In genomic region chr4:144893561-144894486, GRCm38 (mm10) we compare ENCODE assay signal across 7 mouse cellular contexts. TPM values are rescaled to one million over a fixed set of nuclear protein-coding genes. Genes with fewer than 3 reads are reported as not detected.
DNase-seq lines count a peak whose midpoint lies in the region; ATAC-seq and TF ChIP-seq lines count a peak whose summit lies in the region.

No protein-coding gene starts in this region.

- dilution Hi-C loops in CH12.LX (cut with MboI; ENCODE audit: extremely low pct_ligation_motif_present, extremely low pct_unique_long_range_greater_than_20kb, low sequenced_read_pairs): loop anchor here (25.0 kb wide), 1 partner anchor 93 kb away; no protein-coding TSS in a partner anchor

- no peak for ATAC-seq in midbrain, embryonic 14.5 days (ENCODE audit: low FRiP score, low TSS enrichment)

- H3K9ac ChIP-seq in CH12.LX (ENCODE audit: insufficient read depth, low read depth): peak overlapping the region; percentile 87
- H3K9ac ChIP-seq in midbrain, embryonic 14.5 days (replicated peaks; ENCODE audit: low read length): peak overlapping the region; percentile 44; the same call in 1 of the 2 replicates

- H3K36me3 ChIP-seq in CH12.LX (replicated peaks in 1 of 2; ENCODE audit: control insufficient read depth in 1 of 2, insufficient read depth in 1 of 2, low read length in 1 of 2): peaks cover 6 to 10% of the 10 kb centered on the region in 2 experiments
- H3K36me3 ChIP-seq in forebrain, embryonic 10.5 days (replicated peaks): no peaks in the 10 kb centered on the region
- H3K36me3 ChIP-seq in limb, embryonic 10.5 days: peaks cover 7% of the 10 kb centered on the region
- H3K36me3 ChIP-seq in midbrain, embryonic 14.5 days (ENCODE audit: control insufficient read depth, insufficient read depth, low read length): no peaks in the 10 kb centered on the region
- no peaks in the 10 kb centered on the region for H3K36me3 ChIP-seq in testis, adult 2 months (ENCODE audit: control insufficient read depth, insufficient read depth, low read length)

- peaks cover 25% of the 10 kb centered on the region for H3K79me2 ChIP-seq in CH12.LX (replicated peaks; ENCODE audit: control insufficient read depth, extremely low read depth, insufficient read depth, poor library complexity, severe bottlenecking)

- no peak for TF ChIP-seq RAD21 in CH12.LX (IDR thresholded peaks at IDR 0.05; ENCODE audit: low read depth, low read length)

- no peaks in the 10 kb centered on the region for H3K27me3 ChIP-seq in CH12.LX (replicated peaks)
- H3K27me3 ChIP-seq in forebrain, embryonic 10.5 days (ENCODE audit: poor library complexity, severe bottlenecking): peaks cover 44% of the 10 kb centered on the region
- 0 out of 2 replicates have a peak, but pooled peaks cover 6% of the 10 kb centered on the region for H3K27me3 ChIP-seq in limb, embryonic 10.5 days (ENCODE audit: low read depth, poor library complexity, severe bottlenecking)
- peaks cover 36% of the 10 kb centered on the region for H3K27me3 ChIP-seq in midbrain, embryonic 14.5 days (ENCODE audit: control insufficient read depth, insufficient read depth, low read length)
- no peaks in the 10 kb centered on the region for H3K27me3 ChIP-seq in testis, adult 2 months (ENCODE audit: control insufficient read depth, insufficient read depth, low read length)

- peak overlapping the region; percentile 46 for H3K27ac ChIP-seq in CH12.LX (ENCODE audit: insufficient read depth, low read depth)
- peak overlapping the region; percentile 58; the same call in 1 of the 2 replicates for H3K27ac ChIP-seq in forebrain, embryonic 10.5 days
- peak overlapping the region; percentile 88 for H3K27ac ChIP-seq in limb, embryonic 10.5 days
- peak overlapping the region; percentile 41; the same call in 1 of the 2 replicates for H3K27ac ChIP-seq in midbrain, embryonic 14.5 days (replicated peaks; ENCODE audit: low read depth, low read length)
- H3K27ac ChIP-seq in testis, adult 2 months (ENCODE audit: control insufficient read depth, insufficient read depth, low read depth, low read length): peak overlapping the region; percentile 75

- under 1% methylated on average over 44 of the region's 44 CpGs for WGBS in forebrain, embryonic 10.5 days
- under 1% methylated on average over 44 of the region's 44 CpGs for WGBS in limb, embryonic 10.5 days
- WGBS in midbrain, embryonic 14.5 days: under 1% methylated on average over 44 of the region's 44 CpGs

- no peak for TF ChIP-seq EP300 in CH12.LX (IDR thresholded peaks at IDR 0.05; ENCODE audit: low read length)

- DNase-seq in CH12.LX (ENCODE audit: extremely low read depth) (peak; percentile 38), ZHBTc4 (ENCODE audit: low read depth, low spot score) (peak; percentile 48)
- peak; percentile 30 for DNase-seq in forebrain, embryonic 10.5 days (ENCODE audit: extremely low spot score, low spot score)
- peak; percentile 67 for DNase-seq in heart, postnatal 4 days
- DNase-seq in limb, embryonic 10.5 days (ENCODE audit: low spot score): peak; percentile 61
- DNase-seq in midbrain, embryonic 14.5 days: peak; percentile 42

- no peak for TF ChIP-seq CTCF in CH12.LX (conservative IDR thresholded peaks at IDR 0.05 in 1 of 2, IDR thresholded peaks at IDR 0.05 in 1 of 2; ENCODE audit: low read depth in 2 of 2, low read length in 2 of 2)
- no peak for TF ChIP-seq CTCF in testis, adult 2 months (IDR thresholded peaks at IDR 0.05; ENCODE audit: control insufficient read depth, insufficient read depth, insufficient replicate concordance, low read depth, low read length)

- TF ChIP-seq POLR2A in CH12.LX (IDR thresholded peaks at IDR 0.05; ENCODE audit: low read depth, low read length): no peak
- TF ChIP-seq POLR2A in testis, adult 2 months (IDR thresholded peaks at IDR 0.05; ENCODE audit: control insufficient read depth, low read depth, low read length): no peak

- in situ Hi-C loops in CH12.LX (cut with MboI; ENCODE audit: low pct_ligation_motif_present, low pct_unique_long_range_greater_than_20kb, low sequenced_read_pairs): loop anchor here (25.0 kb wide), 2 partner anchors 332 to 393 kb away; partner anchors contain the start of gene Gm13124

- H3K9me3 ChIP-seq in CH12.LX (replicated peaks; ENCODE audit: low read length): peaks cover 1% of the 10 kb centered on the region
- no peaks in the 10 kb centered on the region for H3K9me3 ChIP-seq in forebrain, embryonic 10.5 days
- H3K9me3 ChIP-seq in limb, embryonic 10.5 days (replicated peaks): no peaks in the 10 kb centered on the region
- H3K9me3 ChIP-seq in midbrain, embryonic 14.5 days (ENCODE audit: control insufficient read depth, low read length): no peaks in the 10 kb centered on the region

- H3K4me2 ChIP-seq in CH12.LX (ENCODE audit: insufficient read depth, low read depth, poor library complexity, severe bottlenecking): peak overlapping the region; percentile 84
- H3K4me2 ChIP-seq in midbrain, embryonic 14.5 days (ENCODE audit: low read length): peak overlapping the region; percentile 89

- peaks cover 17 to 48% of the 10 kb centered on the region in 2 experiments for H3K4me1 ChIP-seq in CH12.LX (ENCODE audit: control insufficient read depth in 1 of 2, insufficient read depth in 2 of 2)
- H3K4me1 ChIP-seq in forebrain, embryonic 10.5 days: peaks cover 57% of the 10 kb centered on the region
- H3K4me1 ChIP-seq in limb, embryonic 10.5 days: peaks cover 68% of the 10 kb centered on the region
- H3K4me1 ChIP-seq in midbrain, embryonic 14.5 days (ENCODE audit: control insufficient read depth, insufficient read depth, low read length): peaks cover 19% of the 10 kb centered on the region
- H3K4me1 ChIP-seq in testis, adult 2 months (ENCODE audit: control insufficient read depth, insufficient read depth, low read length): peaks cover 29% of the 10 kb centered on the region

- peak overlapping the region; percentile 58 to 79 (median 61) for H3K4me3 ChIP-seq in CH12.LX (replicated peaks in 1 of 3; ENCODE audit: low read depth in 2 of 3, low read length in 2 of 3, poor library complexity in 1 of 3)
- peak overlapping the region; percentile 58 for H3K4me3 ChIP-seq in forebrain, embryonic 10.5 days
- H3K4me3 ChIP-seq in limb, embryonic 10.5 days: peak overlapping the region; percentile 65
- H3K4me3 ChIP-seq in midbrain, embryonic 14.5 days (replicated peaks; ENCODE audit: low read depth, low read length): peak overlapping the region; percentile 43
- peak overlapping the region; percentile 74 for H3K4me3 ChIP-seq in testis, adult 2 months (ENCODE audit: control insufficient read depth, low read depth, low read length)

TF ChIP-seq in CH12.LX, 34 proteins besides CTCF, POLR2A, EP300 and RAD21 (continues in another document):
- TF ChIP-seq KAT2A (IDR thresholded peaks at IDR 0.05; ENCODE audit: insufficient replicate concordance, low read length) (no peak), UBTF (IDR thresholded peaks at IDR 0.05; ENCODE audit: low read depth, low read length) (no peak), TCF12 (IDR thresholded peaks at IDR 0.05; ENCODE audit: low read depth, low read length) (peak; percentile 73), JUND (conservative IDR thresholded peaks at IDR 0.05; ENCODE audit: low read depth, low read length) (no peak), ELF1 (IDR thresholded peaks at IDR 0.05; ENCODE audit: low read depth, low read length) (0 out of 2 replicates have a peak, but pooled peaks have one; percentile 23), CHD2 (IDR thresholded peaks at IDR 0.05; ENCODE audit: low read length) (peak; percentile 62; the same call in 1 of the 2 replicates), IRF4 (IDR thresholded peaks at IDR 0.05; ENCODE audit: low read depth, low read length) (no peak; the same call in 1 of the 2 replicates), ETS1 (conservative IDR thresholded peaks at IDR 0.05; ENCODE audit: low read depth, low read length) (0 out of 2 replicates have a peak, but pooled peaks have one; percentile 9), ZC3H11A (IDR thresholded peaks at IDR 0.05; ENCODE audit: low read depth, low read length) (no peak), JUN (IDR thresholded peaks at IDR 0.05; ENCODE audit: insufficient read depth, low read depth, low read length) (no peak), NRF1 (IDR thresholded peaks at IDR 0.05; ENCODE audit: low read depth, low read length) (no peak), MXI1 (IDR thresholded peaks at IDR 0.05; ENCODE audit: low read depth, low read length) (peak; percentile 61), MYC (IDR thresholded peaks at IDR 0.05; ENCODE audit: low read depth, low read length) (no peak), HCFC1 (IDR thresholded peaks at IDR 0.05; ENCODE audit: low read depth, low read length) (0 out of 2 replicates have a peak, but pooled peaks have one; percentile 26), NELFE (IDR thresholded peaks at IDR 0.05; ENCODE audit: low read depth, low read length) (no peak), E2F4 (IDR thresholded peaks at IDR 0.05; ENCODE audit: insufficient replicate concordance, low read depth, low read length) (no peak), GABPA (IDR thresholded peaks at IDR 0.05; ENCODE audit: insufficient replicate concordance, low read depth, low read length) (no peak), POLR2AphosphoS2 (IDR thresholded peaks at IDR 0.05; ENCODE audit: low read depth, low read length) (no peak), MAX (IDR thresholded peaks at IDR 0.05; ENCODE audit: low read length) (no peak; the same call in 1 of the 2 replicates), USF1 (IDR thresholded peaks at IDR 0.05; ENCODE audit: low read depth, low read length) (no peak), CHD1 (IDR thresholded peaks at IDR 0.05; ENCODE audit: low read depth, low read length) (no peak), BHLHE40 (IDR thresholded peaks at IDR 0.05; ENCODE audit: low read depth, low read length) (0 out of 2 replicates have a peak, but pooled peaks have one; percentile 33), TBP (conservative IDR thresholded peaks at IDR 0.05; ENCODE audit: low read depth, low read length) (no peak), MAFK (IDR thresholded peaks at IDR 0.05; ENCODE audit: insufficient replicate concordance, low read length) (no peak), PAX5 (IDR thresholded peaks at IDR 0.05; ENCODE audit: low read length) (no peak), ZKSCAN1 (IDR thresholded peaks at IDR 0.05; ENCODE audit: borderline replicate concordance, low read depth, low read length) (no peak), ZNF384 (IDR thresholded peaks at IDR 0.05; ENCODE audit: low read depth, low read length) (no peak)

RNA-seq across cellular contexts. Expression of gene Dhrs3, which starts 1.2 kb away (rescaled TPM):
- total RNA-seq in CH12.LX (2012; rRNA removed): 24.4 and 37.7 TPM in 2 replicates
- 8.7 and 10.5 TPM in 2 replicates for total RNA-seq in CH12.LX (2014; rRNA removed)
- polyA plus RNA-seq in CH12.LX (2012; ENCODE audit: insufficient read length, low read depth): 7.8 and 7.9 TPM in 2 replicates
- polyA plus RNA-seq in forebrain, embryonic 10.5 days (2016; fragmentation: Nextera tagmentation; extraction: Ambion mirVana): 12.2 and 15.3 TPM in 2 replicates
- 10 to 100 TPM; 40.6 to 50.7 TPM for total RNA-seq in heart, postnatal 4 days (2021)
- polyA plus RNA-seq in limb, embryonic 10.5 days (2016; fragmentation: Nextera tagmentation; extraction: Ambion mirVana): 29.5 and 49.8 TPM in 2 replicates
- 47.1 and 51.6 TPM in 2 replicates for polyA plus RNA-seq in midbrain, embryonic 14.5 days (2014; fragmentation: Nextera tagmentation; extraction: Ambion mirVana)
- 8.9 and 10.4 TPM in 2 replicates for polyA plus RNA-seq in testis, adult 2 months (2012; rRNA removed)
